Mouse (Mus musculus): ENCODE measurements around the gene Hoxa10.

DNA sequence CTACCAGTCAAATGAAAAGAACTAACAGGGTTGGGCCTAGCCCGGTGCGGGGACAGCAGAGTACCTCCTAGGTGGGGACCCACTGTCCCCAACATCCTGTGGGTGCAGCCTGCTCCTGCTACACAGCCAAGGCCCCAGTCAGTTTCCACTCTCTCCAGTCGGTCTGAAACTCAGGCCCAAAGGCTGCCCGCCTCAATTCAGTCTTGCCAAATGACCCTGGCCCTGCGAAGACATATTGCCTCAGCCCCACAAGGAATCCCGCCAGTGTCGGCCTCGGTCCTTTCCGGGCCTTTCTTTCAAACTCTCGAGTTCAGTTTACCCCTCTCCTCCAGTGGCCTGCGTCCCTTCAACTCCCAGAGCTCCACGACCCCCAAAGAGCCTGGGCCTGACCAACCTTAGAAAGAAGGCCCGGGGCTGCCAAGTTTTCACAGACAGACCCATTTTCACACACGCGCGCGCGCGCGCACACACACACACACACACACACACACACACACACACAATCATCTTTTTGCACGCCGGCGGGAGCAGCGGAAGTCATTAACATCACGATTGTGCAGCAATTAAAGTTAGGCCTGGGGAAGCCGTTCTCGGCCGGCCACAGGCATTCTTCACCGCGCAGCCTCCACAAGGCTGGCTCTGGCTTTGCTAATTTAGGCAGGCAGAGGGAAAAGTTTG lies 40.4 kb downstream of the Hoxa10 start:
- TF ChIP-seq POLR2A (IDR thresholded peaks at IDR 0.05; ENCODE audit: low read depth, low read length) (no peak), CTCF (IDR thresholded peaks at IDR 0.05; ENCODE audit: borderline replicate concordance, insufficient read depth, low read length) (no peak)

All from embryonic fibroblast, embryonic 13.5 days (primary cell).